Mouse (Mus musculus): Measurements from ENCODE around the gene Klhl32. TPM values are rescaled to one million over a fixed set of nuclear protein-coding genes. Genes with fewer than 3 reads are reported as not detected.
"Not testable (repeated sequence)": the region's sequence is repeated elsewhere in the genome, so short reads cannot be mapped to it uniquely, and the experiment has no call there.

Gene Klhl32
- polyA plus RNA-seq, 1 experiment from 2014 or later = 10.5 TPM

DNA sequence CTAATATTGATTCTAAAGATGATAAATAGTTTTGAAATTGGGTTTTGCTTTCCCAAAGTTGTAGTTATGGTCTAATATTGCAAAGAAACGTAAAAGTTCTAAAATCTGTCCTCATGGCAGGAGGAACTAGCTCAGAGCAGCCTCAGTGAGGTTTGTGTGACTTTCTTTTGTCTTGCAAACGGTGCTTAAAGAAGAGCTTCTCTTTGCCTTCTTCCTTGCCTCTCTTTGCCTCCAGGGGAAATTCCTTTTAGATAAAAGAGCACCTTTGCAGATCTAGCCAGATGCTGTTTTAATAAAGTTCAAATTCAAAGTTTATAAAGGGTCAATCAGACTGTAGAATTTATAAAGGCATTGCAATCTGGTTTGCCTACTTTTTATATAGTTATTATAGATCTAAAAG, 38.5 kb upstream of the Klhl32 start:
- ATAC-seq (ENCODE audit: insufficient read depth, low FRiP score, low TSS enrichment); DNase-seq (ENCODE audit: low spot score): not testable (repeated sequence)
- 33% methylated on average over 2 of the region's 2 CpGs for WGBS

DNA sequence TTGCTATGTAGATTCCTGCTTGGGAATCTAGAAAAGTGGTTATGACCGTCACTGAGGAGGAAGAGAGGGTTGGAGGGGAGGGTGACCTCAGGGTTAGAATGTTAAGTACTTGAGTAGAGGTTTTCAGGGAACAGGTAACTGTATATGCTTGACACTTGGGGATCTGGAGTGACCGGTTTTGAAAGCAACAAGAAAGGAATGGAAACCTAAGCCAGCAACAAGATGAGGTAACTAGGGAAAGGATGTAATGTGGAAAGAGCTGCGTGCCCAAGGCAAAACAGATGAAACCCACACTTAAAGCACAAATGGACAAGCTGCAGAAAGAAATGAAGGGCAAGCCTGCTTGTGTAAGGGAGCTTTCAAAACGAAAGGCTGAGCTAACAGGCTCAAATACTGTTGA, 18.3 kb upstream of the Klhl32 start:
- DNase-seq (ENCODE audit: low spot score) (no peak), ATAC-seq (ENCODE audit: insufficient read depth, low FRiP score, low TSS enrichment) (no peak)
- H3K9ac ChIP-seq (ENCODE audit: low read length) = no peak overlapping the region
- H3K27ac ChIP-seq (ENCODE audit: low read depth, low read length) = no peak overlapping the region
- no peaks in the 10 kb centered on the region for H3K9me3 ChIP-seq (ENCODE audit: control insufficient read depth, low read length)
- no peak overlapping the region for H3K4me3 ChIP-seq (ENCODE audit: low read depth, low read length)
- H3K4me1 ChIP-seq (ENCODE audit: control insufficient read depth, insufficient read depth, low read length) = no peaks in the 10 kb centered on the region
- 73% methylated on average over 4 of the region's 4 CpGs for WGBS
- H3K36me3 ChIP-seq (ENCODE audit: control insufficient read depth, insufficient read depth, low read length) = no peaks in the 10 kb centered on the region
- no peak overlapping the region for H3K4me2 ChIP-seq (ENCODE audit: low read depth)
- H3K27me3 ChIP-seq (ENCODE audit: control insufficient read depth, insufficient read depth, low read length) = no peaks in the 10 kb centered on the region

More for the DNA sequence above, 38.5 kb upstream of the Klhl32 start:
- H3K9me3 ChIP-seq (ENCODE audit: control insufficient read depth, low read length); H3K27me3 ChIP-seq (ENCODE audit: control insufficient read depth, insufficient read depth, low read length); H3K4me1 ChIP-seq (ENCODE audit: control insufficient read depth, insufficient read depth, low read length); H3K9ac ChIP-seq (ENCODE audit: low read length); H3K4me3 ChIP-seq (ENCODE audit: low read depth, low read length); H3K4me2 ChIP-seq (ENCODE audit: low read depth); H3K36me3 ChIP-seq (ENCODE audit: control insufficient read depth, insufficient read depth, low read length); H3K27ac ChIP-seq (ENCODE audit: low read depth, low read length): not testable (repeated sequence)

DNA sequence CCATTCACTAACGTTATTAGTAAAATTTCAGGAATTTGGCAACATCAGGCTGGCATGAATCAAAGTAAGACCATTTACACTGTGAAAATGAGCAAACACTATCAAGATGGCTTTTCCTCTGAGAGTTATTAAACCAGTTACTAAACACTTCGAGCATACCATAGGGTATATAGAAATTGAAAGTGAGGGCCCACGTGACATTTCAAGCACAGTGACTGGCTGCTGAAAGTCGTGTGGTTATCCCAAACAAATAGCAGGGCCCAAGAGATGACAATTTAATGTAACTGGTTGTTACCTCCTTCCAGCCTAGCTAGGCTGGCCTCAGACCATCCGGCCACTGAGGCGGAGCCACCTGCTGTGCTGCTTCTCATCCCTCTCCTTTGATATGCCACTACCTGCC, 14.8 kb upstream of the Klhl32 start:
- Histone ChIP-seq H3K36me3 (ENCODE audit: control insufficient read depth, insufficient read depth, low read length) (no peaks in the 10 kb centered on the region), H3K27ac (ENCODE audit: low read depth, low read length) (no peak overlapping the region)
- DNase-seq (ENCODE audit: low spot score) = no peak

DNA sequence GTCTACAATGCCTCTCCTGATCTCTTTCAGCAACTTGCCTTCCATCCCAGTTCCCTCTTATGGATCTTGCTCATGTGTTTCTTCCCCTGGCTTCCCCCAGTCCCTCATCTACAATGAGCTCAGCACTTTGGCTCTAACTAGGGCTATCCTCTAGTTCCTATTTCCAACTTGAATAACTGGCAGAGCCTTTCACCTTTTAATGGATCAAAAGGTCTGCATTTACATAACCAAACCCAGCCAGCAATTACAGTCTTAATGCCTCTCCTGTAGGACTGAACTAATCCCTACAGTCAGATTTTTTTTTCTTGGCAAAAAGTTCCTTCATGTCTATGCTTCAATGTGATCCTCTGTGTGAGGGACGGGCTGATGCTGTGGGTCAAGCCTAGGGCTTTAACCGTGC, 3.5 kb downstream of the Klhl32 start:
- no peaks in the 10 kb centered on the region for H3K4me1 ChIP-seq (ENCODE audit: control insufficient read depth, insufficient read depth, low read length)
- DNase-seq (ENCODE audit: low spot score) = no peak
- no peaks in the 10 kb centered on the region for H3K9me3 ChIP-seq (ENCODE audit: control insufficient read depth, low read length)
- H3K36me3 ChIP-seq (ENCODE audit: control insufficient read depth, insufficient read depth, low read length) = no peaks in the 10 kb centered on the region
- 85% methylated on average over 2 of the region's 2 CpGs for WGBS
- H3K27me3 ChIP-seq (ENCODE audit: control insufficient read depth, insufficient read depth, low read length) = no peaks in the 10 kb centered on the region
- no peak overlapping the region for H3K4me3 ChIP-seq (ENCODE audit: low read depth, low read length)
- H3K4me2 ChIP-seq (ENCODE audit: low read depth) = no peak overlapping the region
- H3K9ac ChIP-seq (ENCODE audit: low read length) = no peak overlapping the region
- ATAC-seq (ENCODE audit: insufficient read depth, low FRiP score, low TSS enrichment) = no peak
- H3K27ac ChIP-seq (ENCODE audit: low read depth, low read length) = no peak overlapping the region

More for the DNA sequence above, 14.8 kb upstream of the Klhl32 start:
- WGBS = 48% methylated on average over 6 of the region's 6 CpGs
- H3K27me3 ChIP-seq (ENCODE audit: control insufficient read depth, insufficient read depth, low read length) = no peaks in the 10 kb centered on the region
- H3K4me1 ChIP-seq (ENCODE audit: control insufficient read depth, insufficient read depth, low read length) = no peaks in the 10 kb centered on the region
- H3K4me3 ChIP-seq (ENCODE audit: low read depth, low read length) = no peak overlapping the region
- no peak overlapping the region for H3K4me2 ChIP-seq (ENCODE audit: low read depth)
- ATAC-seq (ENCODE audit: insufficient read depth, low FRiP score, low TSS enrichment) = no peak
- no peak overlapping the region for H3K9ac ChIP-seq (ENCODE audit: low read length)
- H3K9me3 ChIP-seq (ENCODE audit: control insufficient read depth, low read length) = no peaks in the 10 kb centered on the region

DNA sequence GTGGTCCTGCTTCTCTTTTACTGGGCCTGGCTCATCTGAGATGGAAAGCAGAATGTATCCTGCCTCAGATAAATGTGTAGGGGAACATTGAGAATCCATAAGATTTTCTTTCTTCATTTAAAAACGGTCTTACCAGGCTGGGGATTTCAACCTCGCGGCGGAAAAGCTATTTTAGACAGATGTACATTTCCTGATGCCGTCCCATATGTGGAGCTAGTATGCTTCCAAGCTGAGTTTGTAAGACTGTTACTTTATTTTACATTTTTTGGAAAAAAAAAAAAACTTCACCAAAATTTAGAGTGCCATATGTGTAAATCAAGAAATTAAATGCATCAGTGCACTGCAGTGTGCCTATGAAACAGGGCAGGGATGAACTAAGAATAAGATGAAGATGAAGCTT, 5.4 kb downstream of the Klhl32 start:
- no peak overlapping the region for H3K4me2 ChIP-seq (ENCODE audit: low read depth)
- H3K9me3 ChIP-seq (ENCODE audit: control insufficient read depth, low read length) = no peaks in the 10 kb centered on the region
- H3K4me1 ChIP-seq (ENCODE audit: control insufficient read depth, insufficient read depth, low read length) = no peaks in the 10 kb centered on the region
- no peak overlapping the region for H3K27ac ChIP-seq (ENCODE audit: low read depth, low read length)
- H3K9ac ChIP-seq (ENCODE audit: low read length) = no peak overlapping the region
- ATAC-seq (ENCODE audit: insufficient read depth, low FRiP score, low TSS enrichment) (no peak), DNase-seq (ENCODE audit: low spot score) (no peak)
- WGBS = 93% methylated on average over 5 of the region's 5 CpGs
- H3K27me3 ChIP-seq (ENCODE audit: control insufficient read depth, insufficient read depth, low read length) = no peaks in the 10 kb centered on the region
- H3K36me3 ChIP-seq (ENCODE audit: control insufficient read depth, insufficient read depth, low read length) = no peaks in the 10 kb centered on the region
- no peak overlapping the region for H3K4me3 ChIP-seq (ENCODE audit: low read depth, low read length)

DNA sequence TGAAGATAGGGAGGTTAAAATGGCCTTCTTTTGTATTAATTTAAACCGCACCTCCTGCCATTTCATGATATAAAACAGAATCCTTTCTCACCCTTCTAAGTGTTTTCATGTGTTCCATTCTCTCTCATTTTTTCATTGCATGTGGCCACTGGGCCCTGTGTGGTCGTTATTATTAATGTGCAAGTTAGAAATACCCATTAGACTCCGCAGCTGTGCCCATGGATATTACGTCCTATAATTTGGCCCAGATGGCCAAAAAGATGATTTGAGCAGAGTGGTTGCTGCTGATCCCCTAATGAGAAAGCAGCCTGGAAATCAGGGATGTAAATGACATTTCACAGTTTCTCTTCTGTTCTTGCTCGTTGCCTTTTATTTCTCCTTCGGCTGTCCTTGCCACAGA, 12.4 kb downstream of the Klhl32 start:
- peak; percentile 48 for ATAC-seq (ENCODE audit: insufficient read depth, low FRiP score, low TSS enrichment)
- Histone ChIP-seq H3K9ac (ENCODE audit: low read length) (no peak overlapping the region), H3K4me2 (ENCODE audit: low read depth) (no peak overlapping the region)

DNA sequence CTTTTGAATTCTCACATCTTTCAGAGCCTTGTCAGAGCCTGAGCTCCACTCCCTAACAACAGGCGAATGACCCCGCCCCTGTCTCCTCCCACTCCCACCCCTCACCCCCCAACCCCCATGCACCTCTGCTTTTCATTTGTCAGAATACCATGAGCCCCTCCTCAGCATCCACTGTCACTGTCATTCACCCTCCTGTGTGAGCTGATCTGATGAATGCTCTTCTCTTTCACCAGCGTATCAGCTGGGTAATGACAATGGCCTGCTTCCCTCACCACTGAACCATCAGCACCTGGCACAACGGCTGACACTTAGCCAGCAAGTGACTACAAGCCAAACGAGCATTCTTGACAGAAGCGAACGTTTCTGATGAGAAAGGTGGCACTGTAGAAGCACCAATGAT, 15.4 kb downstream of the Klhl32 start:
- Histone ChIP-seq H3K27me3 (ENCODE audit: control insufficient read depth, insufficient read depth, low read length) (no peaks in the 10 kb centered on the region), H3K9ac (ENCODE audit: low read length) (no peak overlapping the region), H3K36me3 (ENCODE audit: control insufficient read depth, insufficient read depth, low read length) (no peaks in the 10 kb centered on the region), H3K4me2 (ENCODE audit: low read depth) (no peak overlapping the region), H3K27ac (ENCODE audit: low read depth, low read length) (0 out of 2 replicates have a peak overlapping the region, but pooled peaks have one; percentile 11), H3K9me3 (ENCODE audit: control insufficient read depth, low read length) (no peaks in the 10 kb centered on the region), H3K4me1 (ENCODE audit: control insufficient read depth, insufficient read depth, low read length) (no peaks in the 10 kb centered on the region), H3K4me3 (ENCODE audit: low read depth, low read length) (no peak overlapping the region)
- DNase-seq (ENCODE audit: low spot score) (peak; percentile 17), ATAC-seq (ENCODE audit: insufficient read depth, low FRiP score, low TSS enrichment) (no peak)
- 37% methylated on average over 7 of the region's 7 CpGs for WGBS

More for the DNA sequence above, 12.4 kb downstream of the Klhl32 start:
- Histone ChIP-seq H3K27me3 (ENCODE audit: control insufficient read depth, insufficient read depth, low read length) (no peaks in the 10 kb centered on the region), H3K4me3 (ENCODE audit: low read depth, low read length) (no peak overlapping the region), H3K27ac (ENCODE audit: low read depth, low read length) (peak overlapping the region; percentile 69), H3K4me1 (ENCODE audit: control insufficient read depth, insufficient read depth, low read length) (no peaks in the 10 kb centered on the region), H3K36me3 (ENCODE audit: control insufficient read depth, insufficient read depth, low read length) (no peaks in the 10 kb centered on the region), H3K9me3 (ENCODE audit: control insufficient read depth, low read length) (no peaks in the 10 kb centered on the region)
- WGBS = 59% methylated on average over 6 of the region's 6 CpGs
- peak; percentile 28 for DNase-seq (ENCODE audit: low spot score)

DNA sequence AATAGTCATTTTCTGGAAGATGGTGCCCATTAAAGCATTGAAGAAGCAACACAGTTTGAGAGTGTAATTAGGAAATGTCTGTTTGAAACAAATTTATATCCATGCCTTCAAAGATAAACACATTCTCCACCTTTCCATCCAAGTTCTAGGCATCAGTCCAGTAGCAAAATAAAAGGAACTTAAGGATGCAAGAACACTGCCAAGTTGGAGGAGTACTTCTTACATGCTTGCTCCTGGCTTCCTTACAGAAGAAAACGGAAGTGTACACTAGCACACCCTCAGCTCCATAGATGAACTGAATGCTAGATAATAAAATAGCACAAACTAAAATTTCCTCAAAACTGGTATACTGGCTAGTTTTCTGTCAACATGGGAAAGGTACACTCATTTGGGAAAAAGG, 42.6 kb downstream of the Klhl32 start:
- Histone ChIP-seq H3K36me3 (ENCODE audit: control insufficient read depth, insufficient read depth, low read length) (no peaks in the 10 kb centered on the region), H3K27me3 (ENCODE audit: control insufficient read depth, insufficient read depth, low read length) (no peaks in the 10 kb centered on the region), H3K9ac (ENCODE audit: low read length) (no peak overlapping the region), H3K4me1 (ENCODE audit: control insufficient read depth, insufficient read depth, low read length) (no peaks in the 10 kb centered on the region), H3K9me3 (ENCODE audit: control insufficient read depth, low read length) (no peaks in the 10 kb centered on the region), H3K4me2 (ENCODE audit: low read depth) (no peak overlapping the region), H3K4me3 (ENCODE audit: low read depth, low read length) (no peak overlapping the region), H3K27ac (ENCODE audit: low read depth, low read length) (no peak overlapping the region)
- no peak for DNase-seq (ENCODE audit: low spot score)
- no peak for ATAC-seq (ENCODE audit: insufficient read depth, low FRiP score, low TSS enrichment)
- 97% methylated on average over 1 of the region's 1 CpGs for WGBS

DNA sequence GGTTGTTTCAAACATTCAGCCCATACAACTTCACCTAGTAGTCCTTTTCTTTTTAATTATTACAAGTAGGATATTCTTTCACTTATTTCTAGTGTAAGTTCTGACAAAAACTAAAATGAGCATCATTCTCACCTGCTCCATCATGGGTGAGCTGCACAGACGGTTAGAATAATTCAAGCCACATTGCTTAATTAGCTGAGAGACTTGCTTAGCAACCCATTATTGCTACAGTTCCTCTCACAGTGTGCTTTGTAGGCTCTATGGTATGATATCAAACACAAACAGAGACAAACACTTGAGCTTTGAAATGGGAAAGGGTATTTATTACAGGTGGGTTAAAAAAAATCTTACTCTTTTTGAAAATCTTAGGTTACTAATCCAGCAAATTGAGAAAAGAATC, 49.0 kb downstream of the Klhl32 start:
- no peak for DNase-seq (ENCODE audit: low spot score)
- no peak overlapping the region for H3K4me3 ChIP-seq (ENCODE audit: low read depth, low read length)

More for the DNA sequence above, 49.0 kb downstream of the Klhl32 start:
- ATAC-seq (ENCODE audit: insufficient read depth, low FRiP score, low TSS enrichment) = no peak
- WGBS = 47% methylated on average over 1 of the region's 1 CpGs
- Histone ChIP-seq H3K27me3 (ENCODE audit: control insufficient read depth, insufficient read depth, low read length) (no peaks in the 10 kb centered on the region), H3K9me3 (ENCODE audit: control insufficient read depth, low read length) (no peaks in the 10 kb centered on the region), H3K36me3 (ENCODE audit: control insufficient read depth, insufficient read depth, low read length) (no peaks in the 10 kb centered on the region), H3K4me1 (ENCODE audit: control insufficient read depth, insufficient read depth, low read length) (no peaks in the 10 kb centered on the region), H3K27ac (ENCODE audit: low read depth, low read length) (no peak overlapping the region), H3K9ac (ENCODE audit: low read length) (no peak overlapping the region), H3K4me2 (ENCODE audit: low read depth) (no peak overlapping the region)
